ENCODE assay signal across 11 mouse cellular contexts in the genomic region with DNA sequence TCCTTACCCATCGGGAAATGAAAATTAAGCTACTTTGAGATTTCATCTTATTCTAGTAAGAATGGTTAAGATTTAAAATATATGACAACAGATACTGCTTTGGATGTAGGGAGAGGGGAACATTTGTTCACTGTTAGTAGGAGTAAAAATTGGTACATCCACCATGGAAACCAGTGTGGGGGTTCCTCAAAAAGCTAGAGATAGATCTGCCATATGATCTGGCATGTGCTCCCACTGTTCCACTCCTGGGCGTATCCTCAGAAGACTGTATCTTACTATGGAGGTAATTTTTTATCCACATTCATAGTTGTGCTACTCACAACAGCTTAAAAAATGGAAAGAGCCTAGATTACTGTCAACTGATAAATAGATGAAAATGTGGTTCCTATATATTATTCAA.
"Had no signal": no experiment of that assay in that cellular context is flagged by ENCODE, and none has a peak within 500 bp of the region (broad histone marks: within the 10 kb centered on the region; RNA-seq: fewer than 3 reads in every experiment).

No protein-coding gene starts in this region.

- H3K4me3 ChIP-seq: kidney, embryonic 15.5 days; limb, embryonic 12.5 days; liver, embryonic 13.5 days; midbrain, embryonic 12.5 days; neural tube, embryonic 13.5 days had no signal

- DNase-seq: kidney, adult 2 months; kidney, postnatal 14 days; liver; liver, embryonic 13.5 days; liver, postnatal 0 days; retina, postnatal 1 day; thymus, postnatal 4 days had no signal

- H3K27ac ChIP-seq: kidney, embryonic 15.5 days; limb, embryonic 12.5 days; liver, embryonic 13.5 days; midbrain, embryonic 12.5 days; neural tube, embryonic 13.5 days had no signal
